Mouse (Mus musculus): Measurements from ENCODE around the gene Irf8.
"Not testable (repeated sequence)": the region's sequence is repeated elsewhere in the genome, so short reads cannot be mapped to it uniquely, and the experiment has no call there.

Irf8 gene

DNA sequence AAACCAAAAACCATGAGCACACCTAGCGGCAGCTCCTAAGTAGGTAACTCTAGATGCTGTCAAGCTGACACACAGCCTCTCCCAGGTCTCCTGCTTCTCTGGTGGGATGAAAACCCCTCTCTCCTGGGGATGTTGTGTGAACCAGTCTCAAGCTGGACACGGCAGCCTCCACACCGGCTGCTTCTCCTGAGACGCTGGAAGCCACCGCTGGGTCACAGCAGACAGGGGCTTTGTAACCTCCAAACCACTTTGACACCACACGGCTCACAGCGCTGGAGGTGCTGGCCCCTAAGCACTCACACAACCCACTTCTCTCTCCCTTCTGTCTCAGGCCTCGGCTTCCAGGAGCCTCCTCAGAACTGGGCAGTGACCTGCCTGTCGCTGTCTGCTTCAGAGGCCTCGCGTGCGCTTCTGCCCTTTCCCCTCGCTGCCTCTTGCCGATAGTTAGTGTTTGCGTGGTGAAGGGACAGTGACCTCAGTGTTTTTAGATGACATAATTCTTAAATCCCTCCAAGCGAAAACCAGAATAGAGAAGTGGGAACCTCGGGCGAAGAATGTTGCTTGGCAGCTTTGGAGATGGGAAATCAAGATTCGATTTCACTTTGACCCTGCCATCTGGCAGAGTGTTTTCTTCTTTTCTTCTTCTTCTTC is 16.4 kb upstream of the Irf8 start:
- no peak for DNase-seq (ENCODE audit: low spot score in 2 of 2)

DNA sequence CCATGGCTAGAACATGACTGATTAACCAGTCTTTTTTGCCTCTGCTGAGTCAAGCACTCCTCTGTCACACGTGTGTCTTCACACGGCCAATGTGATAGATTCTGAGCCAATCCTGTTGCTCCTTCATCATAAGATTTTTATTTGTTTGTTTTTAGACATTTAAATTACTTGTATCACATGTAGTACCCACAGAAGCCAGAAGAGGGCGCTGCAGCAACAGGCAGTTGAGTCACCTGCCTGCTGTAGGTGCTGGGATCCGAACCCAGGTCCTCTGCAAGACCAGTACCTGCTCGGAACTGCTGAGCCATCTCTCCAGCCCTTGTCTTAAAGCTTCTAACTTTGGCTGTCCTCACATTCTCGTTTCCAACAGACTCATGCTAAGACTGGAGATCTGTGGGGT is 13.1 kb upstream of the Irf8 start:
- no peak for DNase-seq (ENCODE audit: low spot score in 2 of 2)

DNA sequence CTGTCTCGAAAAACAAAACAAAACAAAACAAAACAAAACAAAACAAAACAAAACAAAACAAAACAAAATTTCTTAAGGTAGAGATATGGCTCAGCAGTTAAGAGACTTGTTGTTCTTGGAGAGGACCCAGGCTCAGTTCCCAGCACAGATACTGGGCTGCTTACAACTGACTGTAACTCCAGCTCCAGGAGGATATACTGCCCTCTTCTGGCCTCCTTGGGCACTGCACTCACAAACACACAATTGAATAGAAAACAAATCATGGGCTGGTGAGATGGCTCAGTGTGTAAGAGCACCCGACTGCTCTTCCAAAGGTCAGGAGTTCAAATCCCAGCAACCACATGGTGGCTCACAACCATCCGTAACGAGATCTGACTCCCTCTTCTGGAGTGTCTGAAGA is 12.1 kb upstream of the Irf8 start:
- DNase-seq (ENCODE audit: low spot score in 2 of 2): not testable (repeated sequence)

DNA sequence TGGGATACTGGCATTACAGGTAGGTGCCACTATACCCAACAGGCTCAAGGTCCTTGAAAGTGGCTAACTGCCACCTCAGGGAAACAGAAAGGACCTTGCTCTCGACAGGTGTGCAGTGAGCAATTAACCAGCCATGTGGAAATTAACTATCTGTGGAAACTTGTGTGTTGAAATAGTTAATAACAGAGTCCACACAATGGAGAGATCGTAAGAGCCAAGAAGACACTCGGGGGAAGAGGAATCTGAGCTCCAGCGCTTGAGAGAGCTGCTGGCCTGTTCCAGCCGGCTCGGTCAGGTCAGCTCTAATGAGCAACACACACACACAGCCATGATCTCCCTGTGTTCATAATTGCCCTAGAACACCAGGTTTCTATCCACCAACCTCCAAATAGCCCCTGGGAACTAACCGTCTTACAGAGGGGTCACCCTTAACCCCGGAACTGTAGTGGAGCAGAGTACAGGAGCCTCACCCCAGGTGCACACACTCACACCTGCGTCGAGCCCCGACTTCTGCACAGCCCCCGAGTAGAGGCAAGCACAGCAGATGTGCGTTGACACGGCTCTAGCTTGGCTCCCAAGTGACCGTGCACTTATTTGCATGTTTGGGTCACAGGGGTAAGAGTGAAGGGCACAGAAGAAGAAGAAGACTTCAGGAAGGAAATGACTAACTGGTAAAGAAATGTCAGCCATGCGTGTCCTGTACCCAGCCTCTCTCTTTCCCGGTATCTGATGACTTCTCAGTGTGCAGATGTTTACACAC is 11.2 kb upstream of the Irf8 start:
- peak; percentile 91 for DNase-seq (ENCODE audit: low spot score in 2 of 2)

DNA sequence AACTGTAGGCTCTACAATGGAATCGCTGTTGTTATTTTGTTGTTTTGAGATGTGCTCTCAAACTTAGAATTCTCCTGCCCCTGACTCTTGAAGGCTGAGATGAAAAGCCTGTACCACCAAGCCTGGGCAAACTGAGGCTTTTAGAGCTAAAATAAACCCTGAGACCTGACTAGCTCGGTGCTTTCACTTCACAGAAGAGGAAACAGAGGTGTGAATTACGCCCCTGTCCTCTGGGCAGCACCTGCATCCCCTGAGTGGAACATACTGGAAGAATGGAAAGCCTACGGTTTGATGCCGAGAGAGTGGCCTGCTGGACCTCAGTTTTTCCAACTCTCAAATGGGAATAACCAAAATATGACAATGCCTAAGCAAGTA is 10.6 kb upstream of the Irf8 start:
- DNase-seq (ENCODE audit: low spot score in 2 of 2): peak in 1 of 2 experiments; percentile 65

DNA sequence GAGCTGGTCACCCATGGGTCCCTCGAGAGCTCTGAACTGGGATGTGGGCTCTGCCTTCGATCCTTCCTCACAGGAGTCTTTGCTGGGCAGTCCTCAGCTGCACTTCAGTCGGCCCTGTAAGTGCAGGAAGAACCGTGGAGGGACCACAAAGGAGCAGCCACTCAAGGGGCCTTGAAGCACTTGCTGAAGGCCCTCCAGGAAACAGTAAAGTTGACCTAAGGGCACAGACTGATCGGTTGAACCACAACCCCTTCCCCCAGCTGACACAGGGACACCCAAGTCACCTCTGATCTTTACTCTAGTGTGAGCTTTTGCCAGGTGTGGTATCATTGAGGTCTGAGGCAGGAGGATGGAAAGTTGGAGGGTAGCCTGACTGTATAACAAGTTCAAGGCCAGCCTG is 10.1 kb upstream of the Irf8 start:
- DNase-seq (ENCODE audit: low spot score in 2 of 2): no peak

DNA sequence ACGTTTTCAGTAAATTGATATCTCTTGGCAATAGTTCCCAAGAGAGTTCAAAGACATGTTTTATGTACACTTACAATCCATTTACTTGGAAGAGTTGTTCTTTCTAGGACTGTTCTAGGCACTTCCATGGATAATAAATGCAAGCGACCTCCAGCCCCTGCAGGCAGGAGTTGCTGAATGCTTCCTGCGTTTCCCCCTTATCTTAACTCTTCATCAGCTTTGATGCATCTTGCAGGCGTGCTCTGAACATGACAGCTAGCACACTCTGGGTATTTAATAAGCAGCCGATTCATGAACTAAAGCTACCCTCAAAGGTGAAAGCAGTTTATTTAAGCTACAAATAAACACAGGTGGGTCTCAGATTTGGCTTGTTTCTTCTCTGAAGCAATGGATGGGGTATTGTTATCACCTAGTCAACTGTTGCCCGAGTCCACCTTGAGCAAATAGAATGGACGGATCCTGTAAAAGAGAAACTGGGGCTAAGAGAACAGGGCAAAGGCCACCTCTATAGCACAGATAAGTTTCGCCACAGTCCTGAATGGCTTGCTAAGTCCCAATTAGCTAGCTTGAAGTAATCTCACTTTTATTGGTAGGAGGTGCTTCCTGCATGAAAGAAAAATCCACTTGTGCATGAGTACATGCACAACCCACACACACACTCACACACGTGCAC is 7.5 kb upstream of the Irf8 start:
- no peak for DNase-seq (ENCODE audit: low spot score in 2 of 2)

DNA sequence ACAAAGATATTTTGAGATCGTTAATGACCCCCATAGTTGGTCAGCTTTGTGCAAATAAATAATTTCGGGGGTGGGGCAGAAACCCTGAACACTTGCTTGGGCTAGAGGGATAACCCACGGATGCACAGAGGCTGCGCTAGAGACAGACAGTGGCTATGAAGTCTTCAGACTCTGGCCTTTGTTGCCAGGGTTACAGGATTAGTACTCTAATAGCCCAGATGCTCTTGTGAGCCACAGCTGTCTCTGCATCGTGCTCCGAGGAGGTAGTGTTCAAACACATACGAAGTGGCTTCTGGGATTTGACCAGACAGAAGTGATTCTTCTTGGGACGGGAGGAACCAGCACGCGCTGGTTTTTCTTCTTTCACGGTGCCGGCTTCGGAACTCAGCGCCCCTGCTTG is 4.6 kb upstream of the Irf8 start:
- DNase-seq (ENCODE audit: low spot score in 2 of 2): no peak

DNA sequence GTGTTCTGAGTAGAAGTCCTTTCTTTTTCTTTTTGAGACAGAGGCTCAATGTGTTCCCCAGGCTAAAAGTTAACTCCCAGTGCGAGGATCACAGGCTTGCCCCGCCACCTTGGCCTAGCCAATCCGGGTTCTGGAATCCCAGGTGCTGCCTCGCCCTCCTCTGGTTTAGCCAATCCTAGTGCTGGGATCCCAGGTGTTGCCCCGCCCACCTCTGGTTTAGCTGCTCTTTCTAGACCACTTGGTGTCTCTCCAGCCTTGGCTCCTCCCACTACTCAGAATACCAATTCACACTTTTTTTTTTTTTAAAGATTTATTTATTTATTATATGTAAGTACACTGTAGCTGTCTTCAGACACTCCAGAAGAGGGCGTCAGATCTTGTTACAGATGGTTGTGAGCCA is 4.1 kb upstream of the Irf8 start:
- DNase-seq (ENCODE audit: low spot score in 2 of 2): no peak

DNA sequence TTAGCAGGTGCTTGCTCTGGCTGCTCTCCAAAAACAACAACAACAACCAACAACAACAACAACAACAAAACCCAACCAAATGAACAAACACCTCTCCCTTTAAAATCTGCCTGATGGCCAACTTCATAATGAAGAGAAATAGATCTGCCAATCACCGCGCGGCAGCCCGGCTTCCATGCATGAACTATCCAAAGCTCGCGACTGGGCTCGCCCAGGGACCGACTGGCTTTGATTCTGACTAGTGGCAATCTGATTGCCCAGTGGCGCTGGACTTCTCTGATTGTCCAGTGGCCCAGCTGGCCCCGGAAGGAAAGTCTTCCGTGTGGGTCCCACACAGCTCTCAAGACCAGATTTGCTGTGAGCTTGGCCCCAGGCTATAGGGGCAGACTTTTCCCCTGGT is 328 bp downstream of the Irf8 start:
- no peak for DNase-seq (ENCODE audit: low spot score in 2 of 2)

DNA sequence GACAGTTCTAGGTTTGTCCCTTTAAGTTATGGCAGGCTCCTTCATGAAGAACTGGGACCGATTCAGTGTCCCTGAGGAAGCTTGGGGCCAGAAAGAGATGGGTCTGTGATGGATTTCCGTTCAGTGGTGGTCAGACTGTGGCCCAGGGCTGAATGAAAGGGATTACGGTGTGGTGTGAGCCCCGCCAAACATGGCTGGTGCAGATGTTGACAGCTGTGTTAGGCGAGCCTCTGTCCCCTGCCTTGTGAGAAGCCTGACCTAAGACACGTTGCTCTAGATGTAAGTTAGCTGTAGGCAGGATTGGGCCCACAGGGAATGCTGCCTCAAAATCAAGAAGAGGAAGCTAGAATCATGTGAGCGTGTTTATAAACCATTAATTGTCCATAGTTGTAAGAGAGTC is 1.0 kb downstream of the Irf8 start:
- DNase-seq (ENCODE audit: low spot score in 2 of 2): no peak

DNA sequence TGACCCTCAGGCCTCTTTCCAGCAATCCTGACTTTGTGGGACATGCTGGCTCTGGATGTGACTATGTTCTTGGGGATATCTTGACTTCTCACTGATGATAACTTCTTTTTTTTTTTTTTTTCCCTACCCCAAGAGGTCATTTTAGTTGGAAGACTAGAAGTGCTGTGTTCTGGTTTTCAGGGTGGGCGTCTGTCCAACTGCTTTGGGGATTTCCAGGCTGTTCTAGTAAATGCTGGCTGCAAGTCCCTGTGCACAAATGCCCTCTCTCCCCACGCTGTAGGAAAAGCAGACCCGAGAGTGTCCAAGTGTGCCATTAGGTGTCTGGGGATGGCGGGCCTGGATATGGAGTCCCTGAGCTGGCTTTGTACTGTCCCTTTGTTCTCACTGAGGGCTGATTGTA is 2.6 kb downstream of the Irf8 start:
- no peak for DNase-seq (ENCODE audit: low spot score in 2 of 2)

DNA sequence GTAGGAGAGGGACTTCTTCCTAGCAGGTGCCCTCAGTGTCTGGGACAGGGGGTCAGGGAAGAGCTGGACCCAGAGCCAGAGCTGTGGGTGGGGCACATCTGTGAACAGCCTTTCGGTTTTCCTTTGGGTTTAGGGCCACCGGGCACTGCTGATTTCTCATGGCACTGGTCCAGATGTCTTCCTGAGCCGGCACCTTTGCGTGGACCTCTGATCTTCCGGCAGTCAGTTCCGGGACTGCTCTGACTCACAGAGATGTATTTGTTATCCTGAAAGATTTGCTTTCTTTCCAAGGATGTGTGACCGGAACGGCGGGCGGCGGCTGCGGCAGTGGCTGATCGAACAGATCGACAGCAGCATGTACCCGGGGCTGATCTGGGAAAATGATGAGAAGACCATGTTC is 3.4 kb downstream of the Irf8 start:
- DNase-seq (ENCODE audit: low spot score in 2 of 2): no peak

DNA sequence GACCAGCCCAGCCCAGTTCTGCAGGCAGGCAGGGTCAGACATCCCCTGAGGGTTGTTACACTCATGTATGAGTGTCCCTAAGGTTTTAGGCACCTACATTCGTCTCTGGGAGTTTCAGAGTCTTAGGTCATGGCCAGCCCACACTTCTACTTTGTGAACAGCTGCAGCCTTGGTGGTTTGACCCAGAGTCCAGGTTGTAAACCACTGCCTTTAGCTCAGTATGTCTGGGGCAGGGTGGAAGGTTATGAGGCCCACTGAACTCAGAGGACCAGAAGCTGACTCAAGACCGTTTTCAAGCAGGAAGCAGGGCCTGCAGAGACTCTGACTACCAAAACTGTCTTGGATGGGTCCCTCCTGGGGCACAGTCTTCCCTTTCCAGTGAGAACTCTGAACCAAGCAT is 4.4 kb downstream of the Irf8 start:
- DNase-seq (ENCODE audit: low spot score in 2 of 2): no peak

DNA sequence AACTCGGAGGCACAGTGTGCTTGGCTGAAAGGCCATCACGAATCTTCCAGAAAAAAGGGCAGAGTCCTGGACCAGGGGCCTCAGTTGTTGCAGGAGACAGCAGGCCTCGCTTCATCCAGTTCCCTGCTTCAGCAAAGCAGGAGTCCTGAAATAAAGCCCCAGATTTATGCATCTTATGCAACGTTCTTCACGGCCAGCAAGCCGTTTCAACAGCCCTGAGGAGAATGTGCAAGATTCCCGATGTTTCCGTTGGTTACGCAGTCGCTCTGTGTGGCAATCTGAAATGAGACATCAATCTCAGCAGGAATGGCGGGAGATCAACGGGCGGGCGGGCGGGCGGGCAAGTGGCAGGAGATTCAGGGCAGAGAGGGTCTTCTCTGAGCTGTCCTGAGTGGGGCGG is 4.8 kb downstream of the Irf8 start:
- DNase-seq (ENCODE audit: low spot score in 2 of 2): no peak

DNA sequence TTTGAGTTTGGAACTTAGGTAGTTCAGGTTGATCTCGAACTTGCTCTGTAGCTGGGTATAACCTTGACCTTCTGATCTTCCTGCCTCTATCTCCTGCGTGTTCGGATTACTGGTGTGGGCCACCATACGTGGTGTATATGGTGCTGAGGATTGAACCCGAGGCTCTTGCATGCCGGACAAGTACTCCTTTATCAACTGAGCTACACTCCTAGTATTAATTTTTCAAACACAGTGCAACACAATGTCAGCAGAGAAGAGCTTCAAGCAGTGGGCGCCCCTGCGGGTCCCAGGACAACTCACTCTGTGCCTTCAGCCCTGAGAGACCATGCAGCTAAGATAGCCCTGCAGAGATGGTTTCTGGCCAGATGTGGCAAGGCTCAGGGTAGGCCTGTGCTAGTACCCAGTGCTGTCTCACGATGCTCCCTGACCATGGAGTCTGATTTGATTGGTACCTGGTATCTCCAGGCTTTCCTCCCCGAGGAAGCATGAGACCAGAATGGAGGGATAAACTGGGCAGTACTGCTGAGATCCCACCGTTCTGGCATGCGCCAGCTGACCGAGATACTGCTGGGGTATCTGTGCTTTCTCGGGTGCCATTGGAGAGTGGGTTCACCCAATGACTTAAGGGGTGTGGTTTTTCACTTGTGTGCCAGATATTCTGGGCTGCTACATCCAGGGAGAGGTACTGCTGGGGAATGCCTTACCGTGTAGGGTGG is 5.8 kb downstream of the Irf8 start:
- DNase-seq (ENCODE audit: low spot score in 2 of 2): no peak

DNA sequence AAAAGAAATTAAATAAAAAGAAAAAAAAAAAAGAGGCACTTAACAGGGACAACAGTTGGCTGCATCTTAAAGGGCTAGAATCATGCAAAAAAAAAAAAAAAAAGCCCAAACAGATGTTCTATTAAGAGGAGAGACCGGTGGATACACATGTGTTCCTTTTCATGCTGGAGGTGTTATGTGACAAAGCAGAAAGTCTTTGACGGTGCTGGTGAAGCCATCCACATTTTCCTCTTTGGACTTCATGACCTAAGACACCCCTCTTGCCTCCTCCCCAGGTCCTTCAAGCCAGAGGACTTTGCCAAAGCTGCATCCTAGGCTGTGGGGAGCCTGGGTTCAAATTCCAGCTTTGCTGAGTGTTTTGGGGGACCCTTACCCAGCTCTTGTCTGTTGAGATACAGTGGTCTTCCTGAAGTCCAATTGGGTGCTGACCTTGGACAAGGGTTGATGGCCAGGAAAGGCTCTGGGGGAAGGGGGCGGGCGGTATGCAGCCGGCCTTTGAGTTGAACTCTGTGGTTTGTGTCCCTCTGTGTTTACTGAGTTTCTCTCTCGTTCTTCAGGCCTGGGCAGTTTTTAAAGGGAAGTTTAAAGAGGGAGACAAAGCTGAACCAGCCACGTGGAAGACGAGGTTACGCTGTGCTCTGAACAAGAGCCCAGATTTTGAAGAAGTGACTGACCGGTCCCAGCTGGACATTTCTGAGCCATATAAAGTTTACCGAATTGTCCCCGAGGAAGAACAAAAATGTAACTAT is 7.2 kb downstream of the Irf8 start:
- DNase-seq (ENCODE audit: low spot score in 2 of 2): peak; percentile 73 to 74

DNA sequence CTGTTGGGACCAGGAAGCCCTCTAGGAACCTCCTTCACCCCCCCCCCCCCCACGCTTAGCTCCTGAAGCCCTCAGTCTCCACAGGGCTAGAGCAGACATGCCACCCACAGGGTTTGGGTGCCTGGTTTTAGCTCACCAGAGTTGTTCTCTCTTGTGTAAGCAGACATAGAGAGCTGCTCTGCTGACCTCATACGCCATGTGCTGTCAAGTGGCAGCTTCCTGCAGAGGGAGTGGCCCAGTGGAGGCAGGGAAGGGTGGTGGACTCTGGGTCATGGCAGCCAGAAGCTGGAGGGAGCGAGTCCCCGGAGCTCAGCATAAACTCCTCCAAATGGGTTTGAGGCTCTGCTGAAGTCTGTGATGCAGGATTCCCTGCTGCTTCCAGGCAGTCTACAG is 7.7 kb downstream of the Irf8 start:
- DNase-seq (ENCODE audit: low spot score in 2 of 2): no peak

DNA sequence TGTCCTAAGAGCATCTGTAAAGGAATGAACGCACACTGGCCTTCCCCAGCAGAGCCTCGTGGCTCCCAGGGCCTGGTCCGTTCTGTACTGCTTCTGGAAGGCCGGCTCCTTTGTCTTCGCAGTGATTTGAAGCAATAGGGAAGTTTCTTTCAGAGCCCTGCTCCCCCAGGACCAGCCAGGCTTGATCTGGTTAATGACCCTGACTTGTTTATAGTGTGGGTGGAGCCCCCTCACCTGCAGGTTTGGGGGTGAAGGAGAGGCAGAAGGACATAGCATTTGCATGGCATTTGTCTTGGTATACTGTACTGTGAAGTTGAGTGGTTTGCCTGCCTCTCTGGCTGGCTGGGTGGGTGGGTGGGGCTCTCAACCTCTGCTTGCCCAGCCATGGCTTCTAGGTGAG is 8.3 kb downstream of the Irf8 start:
- DNase-seq (ENCODE audit: low spot score in 2 of 2): peak; percentile 77 to 80

DNA sequence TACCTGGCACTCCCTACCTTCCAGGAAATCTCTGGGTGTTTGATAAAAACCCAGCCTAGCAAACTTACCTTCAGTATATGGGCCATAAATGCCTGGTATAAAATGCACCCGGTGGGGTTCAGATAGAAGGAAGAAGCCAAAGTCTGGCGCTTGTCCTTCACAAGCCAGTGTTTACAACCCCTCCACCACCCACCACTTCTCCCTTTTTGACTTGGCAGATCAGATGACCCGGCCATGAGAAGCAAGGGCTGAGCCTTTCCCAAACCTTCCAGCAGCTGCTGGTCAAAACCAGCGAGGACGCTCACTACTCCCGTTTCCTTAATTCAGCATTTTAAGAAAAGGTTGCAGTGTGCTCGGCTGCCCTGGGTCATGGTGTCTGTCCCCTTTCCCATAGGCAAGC is 9.1 kb downstream of the Irf8 start:
- peak in 1 of 2 experiments; percentile 61 for DNase-seq (ENCODE audit: low spot score in 2 of 2)

DNA sequence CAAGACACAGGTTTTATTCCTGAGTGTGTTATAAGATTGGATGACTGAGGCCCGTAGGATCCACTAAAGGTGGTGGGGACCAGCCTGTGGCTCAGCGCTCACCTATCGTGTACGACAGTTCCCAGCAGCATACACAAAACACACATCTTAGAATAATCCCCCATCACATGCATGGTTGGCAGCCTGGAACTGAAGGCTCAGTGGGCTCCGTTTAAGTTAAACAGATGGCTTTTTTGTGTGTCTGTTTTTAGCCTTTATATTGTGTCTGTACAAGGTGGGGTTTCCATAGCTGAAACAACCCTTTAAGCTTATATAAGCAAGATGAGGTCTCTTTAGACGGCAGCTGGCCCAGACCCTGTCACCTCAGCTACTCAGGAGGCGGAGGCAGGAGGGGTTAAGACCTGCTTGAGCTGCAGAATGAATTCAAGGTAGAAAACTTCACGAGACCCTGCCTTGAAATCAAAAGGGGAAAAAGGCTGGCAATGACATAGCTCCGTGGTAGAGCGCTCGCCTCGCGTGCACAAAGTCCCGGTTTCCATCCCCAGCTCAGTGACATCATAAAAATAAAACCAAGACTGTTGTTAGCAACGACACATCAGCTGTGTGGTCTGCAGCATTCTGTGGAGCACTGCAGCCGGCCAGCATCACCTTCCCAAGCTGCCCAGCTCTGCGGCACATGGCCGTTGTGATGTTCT is 10.0 kb downstream of the Irf8 start:
- DNase-seq (ENCODE audit: low spot score in 2 of 2): peak; percentile 69 to 74
